Mouse (Mus musculus): ENCODE data around the gene Notch4.
A peak's percentile ranks its signal among the peaks of the same experiment; 100 is the strongest.

Notch4 gene

GRCm38 (mm10) chr17:34569919-34570318 lies 5.9 kb downstream of the Notch4 start:
- no peak for DNase-seq (ENCODE audit: extremely low read depth, insufficient read length, low spot score)

GRCm38 (mm10) chr17:34571875-34572274 lies 7.8 kb downstream of the Notch4 start:
- DNase-seq (ENCODE audit: extremely low read depth, insufficient read length, low spot score) = no peak

- no peak for DNase-seq (ENCODE audit: extremely low read depth, insufficient read length, low spot score)
Observed at GRCm38 (mm10) chr17:34572361-34572760, 8.3 kb downstream of the Notch4 start.

- no peak for DNase-seq (ENCODE audit: extremely low read depth, insufficient read length, low spot score)
Observed at GRCm38 (mm10) chr17:34576577-34576976, 12.5 kb downstream of the Notch4 start.

GRCm38 (mm10) chr17:34578070-34578469 lies 14.0 kb downstream of the Notch4 start:
- no peak for DNase-seq (ENCODE audit: extremely low read depth, insufficient read length, low spot score)

GRCm38 (mm10) chr17:34582528-34582927 lies 18.5 kb downstream of the Notch4 start:
- no peak for DNase-seq (ENCODE audit: extremely low read depth, insufficient read length, low spot score)

- DNase-seq (ENCODE audit: extremely low read depth, insufficient read length, low spot score) = no peak
Observed at GRCm38 (mm10) chr17:34583397-34583796, 19.3 kb downstream of the Notch4 start.

- no peak for DNase-seq (ENCODE audit: extremely low read depth, insufficient read length, low spot score)
Observed at GRCm38 (mm10) chr17:34583819-34584218, 19.8 kb downstream of the Notch4 start.

GRCm38 (mm10) chr17:34585121-34585520 lies 21.1 kb downstream of the Notch4 start:
- no peak for DNase-seq (ENCODE audit: extremely low read depth, insufficient read length, low spot score)

- DNase-seq (ENCODE audit: extremely low read depth, insufficient read length, low spot score) = no peak
Observed at GRCm38 (mm10) chr17:34585877-34586771, 22.1 kb downstream of the Notch4 start.

GRCm38 (mm10) chr17:34586796-34587422 lies 22.8 kb downstream of the Notch4 start:
- DNase-seq (ENCODE audit: extremely low read depth, insufficient read length, low spot score) = peak; percentile 67

GRCm38 (mm10) chr17:34587423-34587811 lies 23.3 kb downstream of the Notch4 start:
- DNase-seq (ENCODE audit: extremely low read depth, insufficient read length, low spot score) = peak; percentile 97

- DNase-seq (ENCODE audit: extremely low read depth, insufficient read length, low spot score) = no peak
Observed at GRCm38 (mm10) chr17:34587814-34588213, 23.7 kb downstream of the Notch4 start.

GRCm38 (mm10) chr17:34588767-34589166 lies 24.7 kb downstream of the Notch4 start:
- no peak for DNase-seq (ENCODE audit: extremely low read depth, insufficient read length, low spot score)

- no peak for DNase-seq (ENCODE audit: extremely low read depth, insufficient read length, low spot score)
Observed at GRCm38 (mm10) chr17:34589206-34589605, 25.1 kb downstream of the Notch4 start.

GRCm38 (mm10) chr17:34589681-34590101 lies 25.6 kb downstream of the Notch4 start, which contains the start of gene Gpsm3:
Gpsm3 (plus strand) TSS chr17:34589806.
- DNase-seq (ENCODE audit: extremely low read depth, insufficient read length, low spot score) = no peak

- no peak for DNase-seq (ENCODE audit: extremely low read depth, insufficient read length, low spot score)
Observed at GRCm38 (mm10) chr17:34590154-34590987, 26.3 kb downstream of the Notch4 start.

GRCm38 (mm10) chr17:34591029-34591993 lies 27.2 kb downstream of the Notch4 start, which contains the start of gene Pbx2:
Pbx2 (plus strand) TSS chr17:34591266.
- DNase-seq (ENCODE audit: extremely low read depth, insufficient read length, low spot score) = no peak

- DNase-seq (ENCODE audit: extremely low read depth, insufficient read length, low spot score) = peak; percentile 78
Observed at GRCm38 (mm10) chr17:34591994-34592375, 27.9 kb downstream of the Notch4 start.

All from 3134 (cell line).